Comparison of ENCODE assay signal across 10 mouse cellular contexts in genomic region chr10:81036251-81036650, GRCm38 (mm10). TPM values are rescaled to one million over a fixed set of nuclear protein-coding genes. Genes with fewer than 3 reads are reported as not detected.
DNase-seq lines count a peak whose midpoint lies in the region; ATAC-seq and TF ChIP-seq lines count a peak whose summit lies in the region.
"Had no signal": no experiment of that assay in that cellular context is flagged by ENCODE, and none has a peak within 500 bp of the region (broad histone marks: within the 10 kb centered on the region; RNA-seq: fewer than 3 reads in every experiment).

No protein-coding gene starts in this region.

- H3K4me1 ChIP-seq in cerebellum, adult 2 months (ENCODE audit: control insufficient read depth, insufficient read depth, low read length) = peaks cover 18% of the 10 kb centered on the region
- 0 out of 2 replicates have a peak, but pooled peaks cover 2% of the 10 kb centered on the region for H3K4me1 ChIP-seq in kidney, postnatal 0 days (replicated peaks; ENCODE audit: insufficient read depth, low read length)
- 0 out of 2 replicates have a peak, but pooled peaks cover 5% of the 10 kb centered on the region for H3K4me1 ChIP-seq in kidney, embryonic 16.5 days (ENCODE audit: insufficient read depth, low read length)

- 80% methylated on average over 7 of the region's 7 CpGs for WGBS in cerebellum, adult 2 months
- WGBS in kidney, postnatal 0 days = 78% methylated on average over 7 of the region's 7 CpGs
- WGBS in kidney, embryonic 16.5 days = 76% methylated on average over 7 of the region's 7 CpGs

- H3K27ac ChIP-seq in cerebellum, adult 2 months (ENCODE audit: insufficient read depth, low read length) = no peak overlapping the region
- H3K27ac ChIP-seq in kidney, postnatal 0 days = no peak overlapping the region
- H3K27ac ChIP-seq in kidney, embryonic 16.5 days (ENCODE audit: low read length) = no peak overlapping the region

- TF ChIP-seq POLR2A in cerebellum, adult 2 months (IDR thresholded peaks at IDR 0.05; ENCODE audit: borderline replicate concordance, insufficient read depth, low read length) = no peak

- H3K4me2 ChIP-seq in kidney, postnatal 0 days (ENCODE audit: low read length) = no peak overlapping the region
- H3K4me2 ChIP-seq in kidney, embryonic 16.5 days (replicated peaks; ENCODE audit: low read depth, low read length) = no peak overlapping the region

- ATAC-seq in kidney, postnatal 0 days (replicated peaks; ENCODE audit: low FRiP score, low read depth) = no peak
- no peak for ATAC-seq in kidney, embryonic 16.5 days (ENCODE audit: low FRiP score, low TSS enrichment)

- no peak for DNase-seq in cerebellum, adult 2 months
- DNase-seq in cerebellum, postnatal 36 days = no peak
- no peak for DNase-seq in kidney, postnatal 0 days (ENCODE audit: low spot score)
- DNase-seq in CD4-positive helper T cell, adult 2 months (ENCODE audit: low read depth, low spot score) = peak; percentile 49
- peak; percentile 44 to 56 for DNase-seq in kidney, postnatal 4 days
- no peak for DNase-seq in yolk sac, embryonic 10.5 days (ENCODE audit: low spot score)
- DNase-seq in urinary bladder, adult 18-20 months (ENCODE audit: low spot score in 2 of 2) = no peak

- no peak overlapping the region for H3K4me3 ChIP-seq in cerebellum, adult 2 months (replicated peaks; ENCODE audit: insufficient read depth, low read depth, low read length)
- no peak overlapping the region for H3K4me3 ChIP-seq in kidney, postnatal 0 days (replicated peaks; ENCODE audit: low read depth, low read length)
- H3K4me3 ChIP-seq in kidney, embryonic 16.5 days (ENCODE audit: low read length) = no peak overlapping the region

- no peaks in the 10 kb centered on the region for H3K9me3 ChIP-seq in kidney, postnatal 0 days (replicated peaks; ENCODE audit: low read length)
- no peaks in the 10 kb centered on the region for H3K9me3 ChIP-seq in kidney, embryonic 16.5 days (ENCODE audit: low read length)
- H3K9me3 ChIP-seq: forebrain, embryonic 13.5 days; midbrain, embryonic 12.5 days had no signal

- H3K9ac ChIP-seq in kidney, postnatal 0 days (ENCODE audit: low read depth, low read length) = no peak overlapping the region
- no peak overlapping the region for H3K9ac ChIP-seq in kidney, embryonic 16.5 days (replicated peaks; ENCODE audit: low read length)

- TF ChIP-seq CTCF in cerebellum, adult 2 months (IDR thresholded peaks at IDR 0.05; ENCODE audit: borderline replicate concordance, insufficient read depth, low read depth, low read length) = 0 out of 2 replicates have a peak, but pooled peaks have one; percentile 5
- TF ChIP-seq CTCF in kidney, postnatal 0 days (IDR thresholded peaks at IDR 0.05; ENCODE audit: low read depth) = peak; percentile 44; the same call in 1 of the 2 replicates

- H3K36me3 ChIP-seq in kidney, postnatal 0 days (ENCODE audit: insufficient read depth, low read length) = peaks cover 13% of the 10 kb centered on the region; the same call in 1 of the 2 replicates
- peaks cover 5% of the 10 kb centered on the region; the same call in 1 of the 2 replicates for H3K36me3 ChIP-seq in kidney, embryonic 16.5 days (ENCODE audit: insufficient read depth, low read length)

- no peaks in the 10 kb centered on the region for H3K27me3 ChIP-seq in cerebellum, adult 2 months (ENCODE audit: control insufficient read depth, insufficient read depth, low read length)
- H3K27me3 ChIP-seq in kidney, postnatal 0 days (ENCODE audit: insufficient read depth, low read length) = no peaks in the 10 kb centered on the region
- no peaks in the 10 kb centered on the region for H3K27me3 ChIP-seq in kidney, embryonic 16.5 days (ENCODE audit: insufficient read depth, low read length)
- H3K27me3 ChIP-seq: forebrain, embryonic 13.5 days; midbrain, embryonic 12.5 days had no signal

RNA-seq across cellular contexts. Expression of gene Slc39a3, which starts 1.0 kb away (rescaled TPM):
- polyA plus RNA-seq in cerebellum, adult 2 months (2012; rRNA removed) = 75.2 and 77.0 TPM in 2 replicates
- 13.4 and 13.9 TPM in 2 replicates for polyA plus RNA-seq in kidney, postnatal 0 days (2015; fragmentation: Nextera tagmentation; extraction: Ambion mirVana)
- polyA plus RNA-seq in kidney, embryonic 16.5 days (2015; fragmentation: Nextera tagmentation; extraction: Ambion mirVana) = 19.6 and 19.9 TPM in 2 replicates

RNA-seq across cellular contexts. Expression of gene Diras1, which starts 10.8 kb away (rescaled TPM):
- 126 and 136 TPM in 2 replicates for polyA plus RNA-seq in cerebellum, adult 2 months (2012; rRNA removed)
- polyA plus RNA-seq in kidney, postnatal 0 days (2015; fragmentation: Nextera tagmentation; extraction: Ambion mirVana) = 0.11 TPM in 1 of 2 replicates, not detected in the other
- polyA plus RNA-seq in kidney, embryonic 16.5 days (2015; fragmentation: Nextera tagmentation; extraction: Ambion mirVana) = 0.11 and 0.41 TPM in 2 replicates

RNA-seq across cellular contexts. Expression of gene Gng7, which starts 21.5 kb away (rescaled TPM):
- polyA plus RNA-seq in cerebellum, adult 2 months (2012; rRNA removed) = 21.0 and 23.0 TPM in 2 replicates
- 3.4 TPM in 2 replicates for polyA plus RNA-seq in kidney, postnatal 0 days (2015; fragmentation: Nextera tagmentation; extraction: Ambion mirVana)
- 6.6 and 6.7 TPM in 2 replicates for polyA plus RNA-seq in kidney, embryonic 16.5 days (2015; fragmentation: Nextera tagmentation; extraction: Ambion mirVana)

RNA-seq across cellular contexts. Expression of gene Sgta, which starts 23.7 kb away (rescaled TPM):
- 231 and 240 TPM in 2 replicates for polyA plus RNA-seq in cerebellum, adult 2 months (2012; rRNA removed)
- 161 and 168 TPM in 2 replicates for polyA plus RNA-seq in kidney, postnatal 0 days (2015; fragmentation: Nextera tagmentation; extraction: Ambion mirVana)
- 244 and 250 TPM in 2 replicates for polyA plus RNA-seq in kidney, embryonic 16.5 days (2015; fragmentation: Nextera tagmentation; extraction: Ambion mirVana)

RNA-seq across cellular contexts. Expression of gene Thop1, which starts 33.6 kb away (rescaled TPM):
- polyA plus RNA-seq in cerebellum, adult 2 months (2012; rRNA removed) = 54.7 and 55.3 TPM in 2 replicates
- polyA plus RNA-seq in kidney, postnatal 0 days (2015; fragmentation: Nextera tagmentation; extraction: Ambion mirVana) = 30.6 and 34.2 TPM in 2 replicates
- polyA plus RNA-seq in kidney, embryonic 16.5 days (2015; fragmentation: Nextera tagmentation; extraction: Ambion mirVana) = 69.6 and 70.0 TPM in 2 replicates

Comparison
In these comparisons a context has a peak if more than half of its experiments do, and no peak if none do; other contexts are left out.
1. DNase-seq: peak in CD4-positive helper T cell, adult 2 months (single experiment) and kidney, postnatal 4 days (2 of 2); none in cerebellum, adult 2 months (0 of 2), cerebellum, postnatal 36 days (0 of 2), kidney, postnatal 0 days (single experiment), yolk sac, embryonic 10.5 days (single experiment) and urinary bladder, adult 18-20 months (0 of 2).
2. RNA of gene Diras1, which starts 10.8 kb away (polyA plus RNA-seq): 126 to 136 TPM in cerebellum, adult 2 months; 0.11 to 0.41 TPM in kidney, embryonic 16.5 days and 0.11 TPM in kidney, postnatal 0 days; every median in the first group is over 10 times any median in the second.